Mouse (Mus musculus): ENCODE results near the gene Lrrc61.

GRCm38 (mm10) chr6:48573280-48573679 lies 18.7 kb downstream of the Lrrc61 start:
- no peak for TF ChIP-seq CTCF (IDR thresholded peaks at IDR 0.05; ENCODE audit: low read depth, low read length)
- no peak for TF ChIP-seq POLR2A (IDR thresholded peaks at IDR 0.05; ENCODE audit: extremely low read depth, insufficient read depth, low read length)
